Mouse (Mus musculus) natural killer cell, adult 2 months (primary cell): ENCODE results near the gene Tmod4.

ENCODE experiments used
- DNase-seq, 2 experiments: peaks; one replicate each; pipeline ENCODE4 v3.0.0; 2022; ENCODE audit warnings: low spot score in 2 of 2

The Tmod4 gene

DNA sequence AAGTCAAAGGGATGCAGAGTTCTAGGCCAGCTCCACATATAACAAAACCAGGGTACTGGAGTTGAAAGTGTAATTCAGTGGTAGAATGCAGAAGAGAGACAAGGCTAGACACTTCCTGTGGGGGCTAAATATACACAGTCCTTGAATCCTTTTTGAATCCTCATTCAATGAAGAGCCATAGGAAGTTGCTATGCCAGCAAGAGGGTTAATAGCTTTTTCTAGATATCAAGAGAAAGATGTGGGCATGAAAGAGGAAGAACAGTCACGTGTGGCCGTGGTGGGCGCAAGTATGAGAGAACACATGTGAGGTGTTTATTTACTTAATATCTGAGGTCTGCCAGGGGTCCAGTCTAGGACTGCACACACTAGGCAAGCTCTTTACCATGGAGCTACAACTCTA lies 12.1 kb downstream of the Tmod4 start:
- DNase-seq: peak in 1 of 2 experiments; percentile 53

DNA sequence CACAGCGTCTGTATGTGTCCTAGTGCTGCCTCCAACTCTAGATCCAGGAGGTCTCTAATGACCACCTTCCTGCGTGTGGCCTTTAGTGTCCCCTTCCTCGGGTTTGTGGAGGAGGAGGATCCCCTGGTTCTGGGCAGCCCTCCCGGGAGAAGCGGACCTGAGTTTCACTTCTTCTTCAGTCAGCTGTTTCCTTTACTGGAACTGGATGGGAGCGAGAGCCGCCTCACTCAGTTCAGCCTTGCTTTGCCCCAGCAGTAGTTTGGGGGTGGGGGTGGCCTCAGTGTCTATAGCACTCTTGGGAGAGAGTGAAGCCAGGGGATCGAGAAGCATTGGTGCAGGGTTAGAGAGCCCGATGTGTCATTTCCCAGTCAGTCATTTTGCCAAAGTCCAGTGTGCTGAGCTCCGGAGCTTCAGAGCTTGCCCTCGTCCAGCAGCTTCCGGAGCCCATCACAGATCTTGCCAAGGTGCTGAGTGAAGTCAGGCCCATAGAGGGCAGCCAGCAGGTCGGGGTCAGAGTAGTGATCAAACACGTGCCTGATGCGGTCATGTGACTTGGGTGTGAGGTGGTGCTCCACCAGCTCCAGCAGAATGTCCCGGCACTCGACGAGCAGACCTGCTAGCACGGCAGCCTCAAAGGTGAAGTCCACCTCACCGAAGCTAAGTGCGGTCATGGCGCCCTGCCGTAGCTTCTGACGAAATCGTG lies 15.5 kb downstream of the Tmod4 start:
- no peak for DNase-seq

GRCm38 (mm10) chr3:95140289-95140595 lies 16.0 kb downstream of the Tmod4 start:
- peak in 1 of 2 experiments; percentile 34 for DNase-seq

GRCm38 (mm10) chr3:95140795-95141194 lies 16.5 kb downstream of the Tmod4 start:
- DNase-seq: no peak

DNA sequence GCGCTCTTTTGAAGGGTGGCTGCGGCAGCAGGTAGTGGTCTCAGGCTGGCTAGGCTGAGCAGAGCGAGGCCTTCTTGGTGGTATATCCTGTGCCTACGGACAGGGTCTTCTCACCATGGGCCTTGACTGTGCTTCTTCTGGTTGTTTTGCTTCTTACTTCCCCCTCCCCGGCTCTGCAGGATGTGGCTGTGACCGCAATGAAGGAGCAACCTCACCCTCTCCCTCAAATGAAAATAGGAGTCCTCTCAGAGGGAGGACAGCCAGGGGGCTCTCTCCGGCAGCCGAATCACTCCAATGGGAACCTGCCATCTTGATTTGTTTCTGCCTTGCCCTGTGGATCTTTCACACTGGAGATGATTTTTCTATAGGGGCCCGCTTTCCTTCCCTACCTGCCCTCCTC lies 17.2 kb downstream of the Tmod4 start:
- peak; percentile 65 to 75 for DNase-seq

DNA sequence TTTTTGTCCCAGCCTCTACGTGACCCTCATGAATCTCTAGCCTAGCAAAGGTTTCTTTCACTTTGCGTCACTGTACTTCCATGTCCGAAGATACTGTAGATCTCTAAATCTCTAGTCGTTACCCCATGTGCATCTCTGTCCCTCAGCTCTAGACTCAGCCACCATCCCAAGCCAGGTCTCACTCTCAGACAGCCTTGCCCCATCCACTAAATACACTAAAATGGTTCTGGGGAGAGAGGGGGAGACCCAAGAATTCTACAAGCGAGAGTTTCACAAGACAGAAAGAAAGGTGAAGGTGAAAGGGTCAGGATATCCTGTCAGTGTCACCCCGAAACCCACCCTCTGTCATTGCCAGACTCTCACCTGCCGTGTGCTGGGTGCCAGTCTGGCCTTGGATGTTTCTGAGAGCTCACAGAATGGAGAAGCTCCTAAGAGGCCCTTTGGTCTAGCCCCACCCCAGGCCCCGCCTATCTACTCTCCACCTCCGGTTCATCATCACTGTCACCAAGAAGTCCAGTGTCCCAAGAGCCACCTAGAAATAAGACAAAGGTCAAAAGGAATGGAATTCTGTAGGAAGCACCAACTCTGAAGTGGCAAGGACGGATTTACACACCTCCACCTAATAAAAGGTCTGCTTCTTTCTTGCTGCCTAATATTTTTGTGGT lies 17.8 kb downstream of the Tmod4 start, which contains the start of gene Tnfaip8l2:
Gene Tnfaip8l2 (minus strand): TSS at position 409 of the 665 bp plus-strand sequence.
- peak; percentile 60 to 67 for DNase-seq

DNA sequence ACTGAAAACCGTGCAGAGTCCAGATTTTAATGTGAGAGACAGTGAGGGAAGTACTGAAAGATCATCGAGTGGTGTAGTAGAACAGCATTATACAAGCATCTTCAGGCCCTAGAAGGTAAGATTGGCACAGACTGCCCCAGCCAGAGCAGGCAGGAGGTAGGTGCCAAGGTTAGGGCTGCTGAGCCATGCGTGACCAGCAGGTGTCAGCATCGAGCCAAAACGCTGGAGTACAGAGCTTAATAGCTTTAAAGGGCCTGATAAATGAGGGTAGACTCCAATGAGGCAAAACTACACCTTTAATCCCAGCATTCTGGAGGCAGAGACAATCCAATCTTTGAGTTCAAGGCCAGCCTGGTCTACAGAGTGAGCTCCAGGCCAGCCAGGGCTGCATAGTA lies 18.3 kb downstream of the Tmod4 start:
- peak; percentile 84 to 90 for DNase-seq

GRCm38 (mm10) chr3:95147924-95148323 lies 23.6 kb downstream of the Tmod4 start:
- DNase-seq: no peak

- peak; percentile 63 to 78 for DNase-seq
Observed at GRCm38 (mm10) chr3:95153874-95154273, 29.6 kb downstream of the Tmod4 start.

DNA sequence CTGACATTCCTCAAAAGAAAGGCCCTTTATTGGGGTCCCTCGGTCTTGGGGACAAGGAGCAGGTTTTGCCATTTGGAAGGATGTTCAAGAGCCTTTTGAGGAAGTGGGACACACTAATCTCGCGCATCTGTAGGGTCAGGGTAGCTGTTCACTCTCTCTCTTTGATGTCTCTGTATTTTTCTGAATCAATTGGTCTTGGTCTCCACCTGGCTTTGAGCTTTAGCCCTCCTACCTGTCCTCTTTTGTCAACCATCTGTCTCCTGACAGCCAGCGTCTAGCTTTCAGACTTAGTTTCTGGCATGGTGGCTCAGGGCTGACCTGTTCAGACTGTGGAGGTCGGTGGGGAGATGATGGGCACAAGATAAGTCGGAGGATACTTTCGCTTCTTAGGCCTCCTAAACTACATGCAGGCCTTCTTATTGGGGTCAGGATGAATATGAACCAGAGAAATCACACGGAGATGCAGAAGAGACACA lies 35.3 kb downstream of the Tmod4 start:
- no peak for DNase-seq

DNA sequence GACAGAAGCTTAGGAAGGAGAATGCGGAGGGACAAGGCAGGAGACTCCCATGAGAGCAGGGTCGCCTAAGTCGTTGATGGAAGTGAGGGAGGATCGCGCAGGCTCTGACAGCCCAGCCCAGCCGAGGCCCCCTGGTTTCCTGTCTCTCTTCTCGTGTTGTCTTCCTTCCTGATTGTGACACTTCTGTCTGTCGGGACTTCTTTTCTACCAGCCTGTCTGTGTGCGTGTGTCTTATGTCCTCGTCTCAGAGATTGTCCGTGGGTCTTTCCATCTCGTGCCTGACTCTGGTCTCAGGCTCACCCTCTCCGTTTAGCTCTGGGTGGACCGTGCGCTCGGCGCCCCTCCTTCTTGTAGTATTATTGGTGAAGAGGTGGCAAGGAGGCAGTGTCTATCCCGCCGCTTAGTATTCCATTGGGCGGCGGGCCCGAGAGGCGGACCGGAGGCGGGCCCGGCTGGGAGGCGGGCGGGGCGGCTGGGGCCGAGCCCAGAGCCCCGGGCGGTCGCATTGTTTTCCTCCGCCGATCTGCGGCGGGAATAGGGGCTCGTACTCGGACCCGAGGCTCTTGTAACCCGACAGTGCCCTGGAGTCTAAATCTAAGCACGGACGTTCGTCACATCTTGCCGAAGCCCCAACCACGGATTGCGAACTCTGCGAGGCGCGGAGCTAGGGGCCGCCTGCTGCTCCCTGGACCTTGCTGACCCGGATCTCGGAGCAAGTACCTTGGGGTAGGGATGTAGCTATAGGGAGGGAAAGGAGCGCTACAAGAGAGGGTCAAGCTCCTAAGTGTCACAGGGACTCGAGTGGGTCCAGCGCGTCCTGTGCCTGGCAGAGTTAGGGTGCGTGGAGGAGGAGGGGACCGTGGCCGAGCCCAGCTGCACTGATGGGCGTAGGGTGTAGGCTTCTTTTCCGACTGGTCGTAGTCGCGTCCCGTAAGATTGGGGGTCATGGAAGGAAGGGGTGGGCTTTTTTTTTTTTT lies 36.0 kb downstream of the Tmod4 start, which contains the start of gene Sema6c:
Gene Sema6c (plus strand): TSS at position 471 of the 977 bp plus-strand sequence.
- DNase-seq: peak; percentile 76 to 77

DNA sequence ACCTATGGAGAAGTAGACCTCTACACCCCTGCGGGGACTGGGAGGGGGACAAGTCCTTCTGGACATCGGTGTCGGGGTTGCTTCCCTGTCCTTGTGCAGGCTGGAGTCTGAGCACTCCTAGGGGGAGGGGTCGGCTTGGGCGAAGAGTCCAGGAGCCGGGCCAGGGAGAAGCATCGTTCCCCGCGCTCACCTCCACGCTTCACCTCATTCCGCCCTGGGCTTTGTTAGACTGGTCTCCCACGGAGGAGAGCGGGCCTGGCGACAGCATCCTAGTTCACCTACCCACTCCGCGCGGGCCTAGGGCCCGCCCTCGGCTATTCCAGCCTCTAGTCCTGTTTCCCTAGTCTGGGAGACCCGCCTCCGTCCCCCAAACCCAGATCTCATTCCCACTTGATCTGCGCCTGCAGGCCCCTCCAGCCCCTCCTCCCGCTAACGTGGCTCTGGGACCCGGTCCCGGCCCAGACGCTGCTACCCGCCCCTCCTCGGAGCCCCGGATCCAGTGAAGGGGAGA lies 36.8 kb downstream of the Tmod4 start:
- no peak for DNase-seq

DNA sequence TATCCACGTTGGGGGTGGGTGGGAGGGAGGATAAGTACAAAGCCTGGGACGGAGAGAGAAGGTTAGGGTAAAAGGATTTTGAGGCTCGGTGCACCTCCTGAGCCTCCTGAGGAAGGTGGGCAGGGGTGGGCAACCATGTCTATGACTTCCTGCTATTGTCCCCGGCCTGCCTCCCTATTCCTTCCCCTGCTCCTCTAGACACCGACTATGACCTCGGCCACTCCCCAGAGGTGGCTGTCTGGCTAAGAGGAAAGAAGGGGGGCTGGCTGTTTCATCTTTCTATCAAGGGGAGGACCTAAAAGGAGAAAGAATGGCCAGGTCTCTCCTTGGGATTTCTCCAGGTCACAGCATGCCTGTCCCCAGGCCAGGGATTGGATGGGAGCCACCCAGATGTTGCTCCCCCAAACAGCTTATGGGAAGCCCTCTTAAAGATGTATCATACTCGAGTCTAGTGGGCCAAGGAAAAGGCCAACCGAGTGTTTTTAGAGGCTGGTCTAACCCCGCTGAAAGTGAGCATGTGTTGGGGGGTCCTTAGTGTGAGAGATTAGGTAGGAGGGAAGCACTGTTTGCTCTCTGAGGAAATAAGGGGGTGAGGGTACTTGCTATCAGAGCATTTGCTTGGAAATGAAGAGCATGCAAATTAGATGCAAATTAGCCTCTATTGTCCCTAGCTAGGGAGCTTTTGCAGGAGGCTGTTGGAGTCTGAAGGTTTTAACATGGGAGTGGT lies 37.5 kb downstream of the Tmod4 start:
- no peak for DNase-seq

GRCm38 (mm10) chr3:95162345-95162628 lies 38.0 kb downstream of the Tmod4 start:
- no peak for DNase-seq

DNA sequence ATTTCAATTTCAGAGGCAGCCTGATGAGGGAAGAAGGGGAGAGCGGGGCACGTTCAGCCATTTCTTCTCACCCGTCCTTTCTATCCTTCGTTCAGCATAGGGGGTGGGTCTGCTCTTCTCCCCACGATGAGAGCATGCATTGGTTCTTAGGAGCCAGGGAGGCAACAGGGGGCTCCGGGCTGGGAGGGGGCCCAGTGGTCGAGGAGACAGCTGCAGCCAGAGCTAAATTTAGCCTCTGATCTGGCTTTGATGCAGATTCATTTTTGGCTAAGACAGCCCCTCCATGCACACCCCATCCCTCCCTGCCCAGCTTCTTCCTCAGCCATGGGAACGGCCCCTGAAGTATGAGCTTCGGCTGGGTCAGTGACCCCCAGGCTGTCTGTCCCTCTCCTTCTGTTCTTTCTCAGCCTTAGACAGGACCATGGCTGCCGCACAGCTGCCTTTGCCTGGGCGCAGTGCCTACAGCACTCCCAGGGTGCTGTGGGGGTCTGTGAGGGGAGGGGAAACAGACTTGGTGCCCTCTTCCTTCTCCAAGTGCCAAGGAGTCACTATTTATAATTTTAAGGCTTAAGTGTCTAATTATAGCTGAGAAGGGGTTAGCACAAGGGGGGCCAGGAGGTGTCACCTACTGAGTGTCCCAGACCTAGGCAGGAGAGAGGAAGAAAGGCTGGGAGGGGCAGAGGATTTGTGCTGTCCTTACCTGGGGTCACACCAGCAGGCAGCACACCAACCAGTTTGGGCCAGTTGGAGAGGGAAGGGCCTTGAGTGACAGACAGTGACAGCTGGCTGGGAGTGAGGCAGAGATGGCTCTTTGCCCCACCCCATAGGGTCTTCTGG lies 39.4 kb downstream of the Tmod4 start:
- no peak for DNase-seq

- DNase-seq: no peak
Observed at GRCm38 (mm10) chr3:95164256-95164550, 39.9 kb downstream of the Tmod4 start.

DNA sequence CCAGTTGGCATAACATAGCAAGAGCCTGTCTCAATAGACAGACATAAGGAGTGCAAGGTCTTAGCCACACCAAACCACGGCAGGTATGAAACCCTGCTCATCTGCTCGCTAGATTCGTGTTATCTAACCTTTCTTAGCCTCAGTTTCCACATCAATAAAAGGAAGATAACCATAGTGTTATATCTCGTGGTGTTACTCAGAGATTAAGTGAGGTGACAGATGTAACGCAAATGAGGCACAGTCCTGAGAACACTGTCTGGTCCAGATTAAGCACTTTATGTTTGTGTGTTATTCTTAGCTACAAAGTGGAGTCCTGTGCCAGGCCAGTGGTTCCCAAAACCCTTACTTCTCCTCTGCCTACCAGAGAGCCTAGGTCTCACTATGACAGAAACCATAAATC lies 40.6 kb downstream of the Tmod4 start:
- DNase-seq: no peak

GRCm38 (mm10) chr3:95169996-95170395 lies 45.7 kb downstream of the Tmod4 start:
- no peak for DNase-seq

GRCm38 (mm10) chr3:95171105-95171504 lies 46.8 kb downstream of the Tmod4 start:
- no peak for DNase-seq

DNA sequence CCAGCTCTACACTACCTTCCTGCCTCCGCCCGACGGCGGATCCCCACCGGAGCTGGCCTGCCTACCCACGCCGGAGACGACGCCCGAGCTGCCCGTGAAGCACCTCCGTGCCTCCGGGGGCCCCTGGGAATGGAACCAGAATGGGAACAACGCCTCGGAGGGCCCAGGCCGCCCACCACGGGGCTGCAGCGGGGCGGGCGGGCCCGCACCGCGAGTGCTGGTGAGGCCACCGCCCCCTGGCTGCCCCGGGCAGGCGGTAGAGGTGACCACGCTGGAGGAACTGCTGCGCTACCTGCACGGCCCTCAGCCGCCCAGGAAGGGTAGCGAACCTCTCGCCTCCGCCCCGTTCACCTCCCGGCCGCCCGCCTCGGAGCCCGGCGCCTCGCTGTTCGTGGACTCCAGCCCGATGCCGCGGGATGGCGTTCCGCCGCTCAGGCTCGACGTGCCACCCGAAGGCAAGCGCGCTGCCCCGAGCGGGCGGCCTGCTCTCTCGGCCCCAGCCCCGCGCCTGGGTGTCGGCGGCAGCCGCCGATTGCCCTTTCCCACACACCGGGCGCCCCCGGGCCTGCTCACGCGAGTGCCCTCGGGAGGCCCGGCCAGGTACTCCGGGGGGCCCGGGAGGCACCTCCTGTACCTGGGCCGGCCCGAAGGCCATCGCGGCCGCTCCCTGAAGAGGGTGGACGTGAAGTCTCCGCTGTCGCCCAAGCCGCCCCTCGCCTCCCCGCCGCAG lies 48.4 kb downstream of the Tmod4 start:
- no peak for DNase-seq
